Mouse (Mus musculus): Measurements from ENCODE around the gene Rps6. TPM values are rescaled to one million over a fixed set of nuclear protein-coding genes. Genes with fewer than 3 reads are reported as not detected.

Gene Rps6
- 2,690 and 2,954 TPM in 2 replicates for polyA plus RNA-seq (2011; ENCODE audit: insufficient read depth, insufficient read length, low read depth, missing spikeins)

- Histone ChIP-seq H3K27me3 (ENCODE audit: control insufficient read depth, insufficient read depth, low read length, poor library complexity, severe bottlenecking) (no peaks in the 10 kb centered on the region), H3K4me3 (ENCODE audit: low read depth, low read length) (peak within 1 kb of the TSS; percentile 96), H3K9me3 (replicated peaks; ENCODE audit: control insufficient read depth, insufficient read depth, low read length, poor library complexity, severe bottlenecking) (no peaks in the 10 kb centered on the region), H3K27ac (ENCODE audit: insufficient read depth, low read length) (peak within 1 kb of the TSS; percentile 24), H3K36me3 (ENCODE audit: control insufficient read depth, insufficient read depth, low read length, poor library complexity, severe bottlenecking) (peaks cover 37% of the 10 kb centered on the region), H3K9ac (ENCODE audit: low read depth, poor library complexity, severe bottlenecking) (peak within 1 kb of the TSS; percentile 99), H3K4me1 (ENCODE audit: control insufficient read depth, insufficient read depth, low read length) (no peaks in the 10 kb centered on the region)
- TF ChIP-seq POLR2A (IDR thresholded peaks at IDR 0.05; ENCODE audit: insufficient read depth, low read length) = no peak
- no peak for TF ChIP-seq CTCF (IDR thresholded peaks at IDR 0.05; ENCODE audit: low read depth, low read length)
- TF ChIP-seq EP300 (IDR thresholded peaks at IDR 0.05; ENCODE audit: insufficient read depth, low read depth, low read length) = no peak
These were observed at the start of gene Rps6 for GRCm38 (mm10) chr4:86857113-86858069. Rps6 (minus strand) TSS chr4:86857412.

GRCm38 (mm10) chr4:86905869-86906268, 48.7 kb upstream of the Rps6 start:
- H3K4me1 ChIP-seq (ENCODE audit: control insufficient read depth, insufficient read depth, low read length) = peaks cover 4% of the 10 kb centered on the region
- no peak overlapping the region for H3K9ac ChIP-seq (ENCODE audit: low read depth, poor library complexity, severe bottlenecking)
- no peaks in the 10 kb centered on the region for H3K36me3 ChIP-seq (ENCODE audit: control insufficient read depth, insufficient read depth, low read length, poor library complexity, severe bottlenecking)
- no peaks in the 10 kb centered on the region for H3K27me3 ChIP-seq (ENCODE audit: control insufficient read depth, insufficient read depth, low read length, poor library complexity, severe bottlenecking)
- no peak overlapping the region for H3K27ac ChIP-seq (ENCODE audit: insufficient read depth, low read length)
- H3K9me3 ChIP-seq (replicated peaks; ENCODE audit: control insufficient read depth, insufficient read depth, low read length, poor library complexity, severe bottlenecking) = no peaks in the 10 kb centered on the region
- no peak for TF ChIP-seq CTCF (IDR thresholded peaks at IDR 0.05; ENCODE audit: low read depth, low read length)
- no peak for TF ChIP-seq EP300 (IDR thresholded peaks at IDR 0.05; ENCODE audit: insufficient read depth, low read depth, low read length)
- no peak for TF ChIP-seq POLR2A (IDR thresholded peaks at IDR 0.05; ENCODE audit: insufficient read depth, low read length)
- no peak overlapping the region for H3K4me3 ChIP-seq (ENCODE audit: low read depth, low read length)

- Histone ChIP-seq H3K4me3 (ENCODE audit: low read depth, low read length) (no peak overlapping the region), H3K27ac (ENCODE audit: insufficient read depth, low read length) (no peak overlapping the region), H3K27me3 (ENCODE audit: control insufficient read depth, insufficient read depth, low read length, poor library complexity, severe bottlenecking) (no peaks in the 10 kb centered on the region), H3K36me3 (ENCODE audit: control insufficient read depth, insufficient read depth, low read length, poor library complexity, severe bottlenecking) (no peaks in the 10 kb centered on the region), H3K9ac (ENCODE audit: low read depth, poor library complexity, severe bottlenecking) (no peak overlapping the region), H3K9me3 (replicated peaks; ENCODE audit: control insufficient read depth, insufficient read depth, low read length, poor library complexity, severe bottlenecking) (no peaks in the 10 kb centered on the region), H3K4me1 (ENCODE audit: control insufficient read depth, insufficient read depth, low read length) (peaks cover 1% of the 10 kb centered on the region)
- TF ChIP-seq POLR2A (IDR thresholded peaks at IDR 0.05; ENCODE audit: insufficient read depth, low read length) = no peak
- TF ChIP-seq CTCF (IDR thresholded peaks at IDR 0.05; ENCODE audit: low read depth, low read length) = peak; percentile 64
These were observed 47.8 kb upstream of the Rps6 start for GRCm38 (mm10) chr4:86904969-86905368.

DNA sequence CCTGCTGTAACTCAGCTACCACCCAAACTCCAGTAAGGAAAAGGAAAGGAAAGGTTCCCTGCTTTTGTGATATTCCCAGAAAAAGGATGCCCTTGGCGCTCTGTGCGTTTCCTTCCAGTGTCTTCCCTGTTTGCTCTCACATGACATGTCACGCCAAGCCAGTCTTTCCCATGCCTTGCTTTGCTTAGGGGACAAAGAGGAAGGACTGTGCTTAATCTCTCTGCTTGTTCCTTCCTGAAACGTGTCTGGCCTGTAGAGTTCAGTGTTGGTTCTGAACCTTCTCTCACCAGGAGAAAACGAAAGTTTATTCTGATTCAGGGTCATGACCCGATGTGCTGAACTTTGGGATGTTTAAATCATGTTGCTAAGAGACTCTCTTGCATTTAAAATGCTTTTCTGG, 45.1 kb upstream of the Rps6 start:
- Histone ChIP-seq H3K36me3 (ENCODE audit: control insufficient read depth, insufficient read depth, low read length, poor library complexity, severe bottlenecking) (no peaks in the 10 kb centered on the region), H3K9me3 (replicated peaks; ENCODE audit: control insufficient read depth, insufficient read depth, low read length, poor library complexity, severe bottlenecking) (no peaks in the 10 kb centered on the region), H3K4me1 (ENCODE audit: control insufficient read depth, insufficient read depth, low read length) (peaks cover 1% of the 10 kb centered on the region), H3K27ac (ENCODE audit: insufficient read depth, low read length) (no peak overlapping the region), H3K27me3 (ENCODE audit: control insufficient read depth, insufficient read depth, low read length, poor library complexity, severe bottlenecking) (no peaks in the 10 kb centered on the region), H3K9ac (ENCODE audit: low read depth, poor library complexity, severe bottlenecking) (no peak overlapping the region), H3K4me3 (ENCODE audit: low read depth, low read length) (no peak overlapping the region)
- TF ChIP-seq EP300 (IDR thresholded peaks at IDR 0.05; ENCODE audit: insufficient read depth, low read depth, low read length) (no peak), CTCF (IDR thresholded peaks at IDR 0.05; ENCODE audit: low read depth, low read length) (no peak), POLR2A (IDR thresholded peaks at IDR 0.05; ENCODE audit: insufficient read depth, low read length) (no peak)

- Histone ChIP-seq H3K4me3 (ENCODE audit: low read depth, low read length) (no peak overlapping the region), H3K36me3 (ENCODE audit: control insufficient read depth, insufficient read depth, low read length, poor library complexity, severe bottlenecking) (no peaks in the 10 kb centered on the region), H3K9me3 (replicated peaks; ENCODE audit: control insufficient read depth, insufficient read depth, low read length, poor library complexity, severe bottlenecking) (no peaks in the 10 kb centered on the region), H3K27me3 (ENCODE audit: control insufficient read depth, insufficient read depth, low read length, poor library complexity, severe bottlenecking) (no peaks in the 10 kb centered on the region), H3K27ac (ENCODE audit: insufficient read depth, low read length) (no peak overlapping the region), H3K4me1 (ENCODE audit: control insufficient read depth, insufficient read depth, low read length) (peaks cover 1% of the 10 kb centered on the region), H3K9ac (ENCODE audit: low read depth, poor library complexity, severe bottlenecking) (no peak overlapping the region)
- TF ChIP-seq CTCF (IDR thresholded peaks at IDR 0.05; ENCODE audit: low read depth, low read length) = no peak
- no peak for TF ChIP-seq EP300 (IDR thresholded peaks at IDR 0.05; ENCODE audit: insufficient read depth, low read depth, low read length)
- TF ChIP-seq POLR2A (IDR thresholded peaks at IDR 0.05; ENCODE audit: insufficient read depth, low read length) = no peak
These were observed 41.7 kb upstream of the Rps6 start for GRCm38 (mm10) chr4:86898791-86899474.

All from ES-Bruce4 (cell line).